ENCODE assay signal across 9 mouse cellular contexts in the genomic region with DNA sequence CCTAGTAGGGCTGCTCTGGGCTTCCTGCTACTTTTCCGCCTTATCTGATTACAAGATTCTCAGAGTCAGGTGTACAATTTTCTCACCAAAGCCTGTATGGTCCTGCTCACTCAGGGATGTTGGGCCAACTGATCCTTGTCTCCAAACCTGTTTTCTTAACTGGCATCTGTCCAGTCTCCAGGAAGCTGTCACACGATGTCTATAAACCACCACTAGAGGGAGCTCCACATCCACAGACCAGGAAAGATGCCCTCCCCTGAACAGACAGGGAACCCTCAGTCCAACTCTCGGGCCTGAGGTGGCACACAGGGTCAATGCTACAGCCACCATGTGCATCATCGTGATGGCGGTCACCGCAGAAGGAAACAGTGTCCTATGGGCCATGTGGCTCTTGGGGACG. TPM values are rescaled to one million over a fixed set of nuclear protein-coding genes. Genes with fewer than 3 reads are reported as not detected.
DNase-seq lines count a peak whose midpoint lies in the region; ATAC-seq lines count a peak whose summit lies in the region.
"Had no signal": no experiment of that assay in that cellular context is flagged by ENCODE, and none has a peak within 500 bp of the region (broad histone marks: within the 10 kb centered on the region; RNA-seq: fewer than 3 reads in every experiment).

No protein-coding gene starts in this region.

- DNase-seq in heart, adult 9 months (ENCODE audit: low spot score in 2 of 2): peak; percentile 29 to 36
- no peak for DNase-seq in heart, postnatal 25 days (ENCODE audit: low spot score)
- peak; percentile 54 for DNase-seq in adrenal gland, adult 2 months
- peak; percentile 86 for DNase-seq in embryo, embryonic 10 days (ENCODE audit: low spot score)
- DNase-seq in heart, postnatal 14 days: peak; percentile 49 to 67
- peak; percentile 36 for DNase-seq in large intestine, adult 2 months (ENCODE audit: low read depth, low spot score)
- peak; percentile 38 for DNase-seq in right cerebral cortex, postnatal 4 days

- intact Hi-C loops in heart, postnatal 25 days (cut with DNase I): loop anchor here (1.0 to 5.0 kb wide), 4 partner anchors 146 to 486 kb away; no protein-coding TSS in a partner anchor
- intact Hi-C loops in heart, postnatal 14 days (cut with DNase I): loop anchor here (1.0 to 5.0 kb wide), 2 partner anchors 146 to 310 kb away; no protein-coding TSS in a partner anchor

- peak; percentile 88 for ATAC-seq in megakaryocyte, adult 5-6 weeks (ENCODE audit: poor library complexity, severe bottlenecking)

- 20% methylated on average over 7 of the region's 7 CpGs for WGBS in large intestine, adult 2 months

RNA-seq across cellular contexts. Expression of a gene that starts 21.1 kb away (rescaled TPM):
- 10 to 100 TPM; 68.0 to 75.5 TPM for total RNA-seq in heart, postnatal 25 days (2021)
- 100 to 1,000 TPM; 106 to 127 TPM for total RNA-seq in adrenal gland, adult 2 months (2021)
- polyA plus RNA-seq in adrenal gland, adult 2 months (2012; rRNA removed): 68.8 and 83.0 TPM in 2 replicates
- total RNA-seq in heart, postnatal 14 days (2021): 10 to 100 TPM; 74.7 to 79.9 TPM
- 261 and 306 TPM in 2 replicates for polyA plus RNA-seq in large intestine, adult 2 months (2012; rRNA removed)
- 96.8 and 102 TPM in 2 replicates for total RNA-seq in megakaryocyte, adult 5-6 weeks (2015)
- total RNA-seq in megakaryocyte, adult 5-6 weeks (2017): 103 and 116 TPM in 2 replicates

RNA-seq across cellular contexts. Expression of a gene that starts 42.0 kb away (rescaled TPM):
- total RNA-seq in heart, postnatal 25 days (2021): not detected
- not detected for total RNA-seq in adrenal gland, adult 2 months (2021)
- polyA plus RNA-seq in adrenal gland, adult 2 months (2012; rRNA removed): 0.35 TPM in 1 of 2 replicates, not detected in the other
- under 1 TPM in 1 of 2 experiments, not detected in 1; 0.53 TPM for total RNA-seq in heart, postnatal 14 days (2021)
- polyA plus RNA-seq in large intestine, adult 2 months (2012; rRNA removed): 9.0 and 16.2 TPM in 2 replicates
- 1.1 and 4.4 TPM in 2 replicates for total RNA-seq in megakaryocyte, adult 5-6 weeks (2015)
- 0.26 TPM in 1 of 2 replicates, not detected in the other for total RNA-seq in megakaryocyte, adult 5-6 weeks (2017)
- polyA plus RNA-seq: macrophage had no signal
